Comparison of ENCODE assay signal across 16 mouse cellular contexts in genomic region chr4:82598436-82598835, GRCm38 (mm10).
DNase-seq lines count a peak whose midpoint lies in the region; ATAC-seq and TF ChIP-seq lines count a peak whose summit lies in the region.
"Had no signal": no experiment of that assay in that cellular context is flagged by ENCODE, and none has a peak within 500 bp of the region (broad histone marks: within the 10 kb centered on the region; RNA-seq: fewer than 3 reads in every experiment).

No protein-coding gene starts in this region.

- no peak overlapping the region for H3K4me2 ChIP-seq in limb, embryonic 13.5 days (replicated peaks)
- no peak overlapping the region for H3K4me2 ChIP-seq in limb, embryonic 14.5 days (replicated peaks; ENCODE audit: low read depth, low read length, severe bottlenecking)
- no peak overlapping the region for H3K4me2 ChIP-seq in neural tube, embryonic 15.5 days
- H3K4me2 ChIP-seq: midbrain, embryonic 12.5 days had no signal

- no peak overlapping the region for H3K4me3 ChIP-seq in heart, adult 2 months
- no peak overlapping the region for H3K4me3 ChIP-seq in limb, embryonic 13.5 days
- no peak overlapping the region for H3K4me3 ChIP-seq in limb, embryonic 10.5 days
- no peak overlapping the region for H3K4me3 ChIP-seq in limb, embryonic 14.5 days (replicated peaks; ENCODE audit: low read length)
- no peak overlapping the region for H3K4me3 ChIP-seq in neural tube, embryonic 15.5 days (replicated peaks)
- H3K4me3 ChIP-seq: hindbrain, embryonic 10.5 days; midbrain, embryonic 12.5 days had no signal

- H3K36me3 ChIP-seq in heart, adult 2 months (ENCODE audit: control insufficient read depth, insufficient read depth, low read length) = no peaks in the 10 kb centered on the region
- H3K36me3 ChIP-seq in limb, embryonic 13.5 days = no peaks in the 10 kb centered on the region
- H3K36me3 ChIP-seq in limb, embryonic 10.5 days = no peaks in the 10 kb centered on the region
- H3K36me3 ChIP-seq in limb, embryonic 14.5 days (ENCODE audit: control insufficient read depth, insufficient read depth, low read length) = no peaks in the 10 kb centered on the region
- no peaks in the 10 kb centered on the region for H3K36me3 ChIP-seq in neural tube, embryonic 15.5 days
- H3K36me3 ChIP-seq: hindbrain, embryonic 10.5 days; midbrain, embryonic 12.5 days had no signal

- WGBS in heart, adult 2 months = 36% methylated on average over 4 of the region's 4 CpGs
- 46% methylated on average over 4 of the region's 4 CpGs for WGBS in limb, embryonic 13.5 days
- 65% methylated on average over 4 of the region's 4 CpGs for whole genome bisulfite sequencing in limb, embryonic 10.5 days
- WGBS in limb, embryonic 14.5 days = 38% methylated on average over 4 of the region's 4 CpGs
- 83% methylated on average over 4 of the region's 4 CpGs for WGBS in neural tube, embryonic 15.5 days

- peak; percentile 24; the same call in 1 of the 2 replicates for ATAC-seq in limb, embryonic 13.5 days (ENCODE audit: low FRiP score, low read depth)
- ATAC-seq in limb, embryonic 14.5 days (ENCODE audit: low FRiP score, low read depth) = no peak
- ATAC-seq in neural tube, embryonic 15.5 days (ENCODE audit: low FRiP score) = no peak
- ATAC-seq: inflammation-experienced regulatory T-cells, adult 6 months had no signal

- intact Hi-C loops in heart, adult 2 months (cut with DNase I) = no loop called here

- no peak for TF ChIP-seq EP300 in heart, adult 2 months (IDR thresholded peaks at IDR 0.05; ENCODE audit: insufficient read depth, low read depth, low read length)

- H3K79me2 ChIP-seq in heart, adult 2 months (replicated peaks; ENCODE audit: control insufficient read depth, insufficient read depth, low read length) = no peaks in the 10 kb centered on the region

- no peak overlapping the region for H3K9ac ChIP-seq in heart, adult 2 months (ENCODE audit: low read depth, low read length)
- no peak overlapping the region for H3K9ac ChIP-seq in limb, embryonic 13.5 days
- no peak overlapping the region for H3K9ac ChIP-seq in limb, embryonic 14.5 days (ENCODE audit: low read depth, low read length, severe bottlenecking)
- no peak overlapping the region for H3K9ac ChIP-seq in neural tube, embryonic 15.5 days (replicated peaks)
- H3K9ac ChIP-seq: midbrain, embryonic 12.5 days had no signal

- no peak overlapping the region for H3K27ac ChIP-seq in heart, adult 2 months
- no peak overlapping the region for H3K27ac ChIP-seq in limb, embryonic 13.5 days
- no peak overlapping the region for H3K27ac ChIP-seq in limb, embryonic 10.5 days
- H3K27ac ChIP-seq in limb, embryonic 14.5 days (replicated peaks; ENCODE audit: low read depth, low read length) = no peak overlapping the region
- H3K27ac ChIP-seq in neural tube, embryonic 15.5 days (replicated peaks) = no peak overlapping the region
- H3K27ac ChIP-seq: hindbrain, embryonic 10.5 days; midbrain, embryonic 12.5 days had no signal

- TF ChIP-seq CTCF in heart, adult 2 months (IDR thresholded peaks at IDR 0.05) = no peak

- peak; percentile 91 for DNase-seq in heart, adult 11 months
- no peak for DNase-seq in heart, adult 2 months
- no peak for DNase-seq in limb, embryonic 10.5 days (ENCODE audit: low spot score)
- DNase-seq in adipocyte (ENCODE audit: low spot score) = peak; percentile 28
- peak; percentile 58 for DNase-seq in limb, embryonic 14.5 days (ENCODE audit: low spot score)
- no peak for DNase-seq in urinary bladder, postnatal 14 days (ENCODE audit: low spot score)
- DNase-seq: adrenal gland, adult 2 months; cerebellum, adult 18-20 months; gastrocnemius, postnatal 14 days; lung, postnatal 10 days; thymus, adult 18-20 months had no signal

- no peaks in the 10 kb centered on the region for H3K27me3 ChIP-seq in heart, adult 2 months (ENCODE audit: control insufficient read depth, insufficient read depth, low read length)
- no peaks in the 10 kb centered on the region for H3K27me3 ChIP-seq in limb, embryonic 13.5 days
- H3K27me3 ChIP-seq in limb, embryonic 10.5 days (ENCODE audit: low read depth, poor library complexity, severe bottlenecking) = no peaks in the 10 kb centered on the region
- H3K27me3 ChIP-seq in limb, embryonic 14.5 days (ENCODE audit: control insufficient read depth, insufficient read depth, low read length) = no peaks in the 10 kb centered on the region
- no peaks in the 10 kb centered on the region for H3K27me3 ChIP-seq in neural tube, embryonic 15.5 days (replicated peaks)
- H3K27me3 ChIP-seq: midbrain, embryonic 12.5 days had no signal

- H3K9me3 ChIP-seq in limb, embryonic 13.5 days = peaks cover 12% of the 10 kb centered on the region; the same call in 1 of the 2 replicates
- no peaks in the 10 kb centered on the region for H3K9me3 ChIP-seq in limb, embryonic 10.5 days (replicated peaks)
- peaks cover 8% of the 10 kb centered on the region for H3K9me3 ChIP-seq in limb, embryonic 14.5 days (ENCODE audit: control insufficient read depth, low read length)
- H3K9me3 ChIP-seq in neural tube, embryonic 15.5 days (replicated peaks) = 0 out of 2 replicates have a peak, but pooled peaks cover 5% of the 10 kb centered on the region

- TF ChIP-seq POLR2A in heart, adult 2 months (IDR thresholded peaks at IDR 0.05; ENCODE audit: insufficient read depth, low read depth, low read length) = no peak
- no peak for TF ChIP-seq POLR2A in limb, embryonic 14.5 days (IDR thresholded peaks at IDR 0.05; ENCODE audit: borderline replicate concordance, extremely low read depth, insufficient read depth, insufficient read length)

- no peaks in the 10 kb centered on the region for H3K4me1 ChIP-seq in heart, adult 2 months (ENCODE audit: control insufficient read depth, insufficient read depth, low read length)
- peaks cover 16% of the 10 kb centered on the region for H3K4me1 ChIP-seq in limb, embryonic 13.5 days
- H3K4me1 ChIP-seq in limb, embryonic 10.5 days = peaks cover 6% of the 10 kb centered on the region
- H3K4me1 ChIP-seq in limb, embryonic 14.5 days (ENCODE audit: control insufficient read depth, insufficient read depth, low read length) = peaks cover 18% of the 10 kb centered on the region
- H3K4me1 ChIP-seq in neural tube, embryonic 15.5 days = no peaks in the 10 kb centered on the region
- H3K4me1 ChIP-seq: midbrain, embryonic 12.5 days had no signal

Comparison
In these comparisons a context has a peak if more than half of its experiments do, and no peak if none do; other contexts are left out.
1. DNase-seq: peak in heart, adult 11 months (single experiment), adipocyte (single experiment) and limb, embryonic 14.5 days (single experiment); none in heart, adult 2 months (0 of 2), limb, embryonic 10.5 days (single experiment) and urinary bladder, postnatal 14 days (single experiment).